Mouse (Mus musculus) liver, postnatal 0 days (tissue): ENCODE results near the gene Lmf1. TPM values are rescaled to one million over a fixed set of nuclear protein-coding genes. Genes with fewer than 3 reads are reported as not detected.

Experiments used
- ATAC-seq: fragments of 200-750 bp; cut with Nextera tagmentation; 2 replicates; pipeline ENCODE4 v1.8.0; 2017; ENCODE audit warnings: mild to moderate bottlenecking, moderate library complexity
- DNase-seq: peaks from one replicate; pipeline ENCODE4 v3.0.0-alpha.2; 2016
- H3K27ac ChIP-seq: fragments of 300-500 bp; sonication (generic); 2 replicates; pipeline ENCODE4 v1.5.1; 2014; ENCODE audit warnings: antibody characterized with exemption, moderate library complexity, mild to moderate bottlenecking, low read depth
- H3K27me3 ChIP-seq: fragments of 300-500 bp; sonication (generic); 2 replicates; pipeline ENCODE4 v1.6.1; 2014; ENCODE audit warnings: low read length, control low read depth, mixed read lengths; ENCODE audit not compliant: insufficient read depth
- H3K36me3 ChIP-seq: fragments of 300-500 bp; sonication (generic); replicated peaks from 2 replicates; pipeline ENCODE4 v1.6.1; 2014; ENCODE audit warnings: mild to moderate bottlenecking, control low read depth, low read length, moderate library complexity, mixed read lengths; ENCODE audit not compliant: insufficient read depth
- H3K4me1 ChIP-seq: fragments of 300-500 bp; sonication (generic); 2 replicates; pipeline ENCODE4 v1.6.1; 2014; ENCODE audit warnings: antibody characterized with exemption, mild to moderate bottlenecking, control low read depth; ENCODE audit not compliant: insufficient read depth
- H3K4me2 ChIP-seq: fragments of 300-500 bp; sonication (generic); 2 replicates; pipeline ENCODE4 v1.6.1; 2014; ENCODE audit warnings: low read depth, mild to moderate bottlenecking, low read length, moderate library complexity, mixed read lengths
- H3K4me3 ChIP-seq: fragments of 300-500 bp; sonication (generic); 2 replicates; pipeline ENCODE4 v1.5.1; 2014; ENCODE audit warnings: low read depth, low read length
- H3K9ac ChIP-seq: fragments of 300-500 bp; sonication (generic); replicated peaks from 2 replicates; pipeline ENCODE4 v1.6.1; 2014; ENCODE audit warnings: mild to moderate bottlenecking, moderate library complexity
- H3K9me3 ChIP-seq: fragments of 300-500 bp; sonication (generic); 2 replicates; pipeline ENCODE4 v1.6.1; 2016; ENCODE audit warnings: mild to moderate bottlenecking, control low read depth, low read length, mixed read lengths
- CTCF ChIP-seq: sonication (generic); IDR thresholded peaks from 2 replicates; pipeline ENCODE4 v1.5.1; 2016; ENCODE audit warnings: antibody characterized with exemption, low read depth
- EP300 ChIP-seq: IDR thresholded peaks from 2 replicates; pipeline ENCODE4 v1.6.1; 2016; ENCODE audit warnings: antibody characterized with exemption, low read depth, mild to moderate bottlenecking
- WGBS: fragments of 180-500 bp; shearing (Covaris S2); extraction: QIAGEN DNeasy Blood & Tissue Kit; methylation state at CpG from one replicate; pipeline ENCODE4 v1.1.7; 2014; ENCODE audit not compliant: insufficient replicate concordance; 5-methylcytosine and 5-hydroxymethylcytosine counted together
- polyA plus RNA-seq: library from polyadenylated mRNA; unstranded; fragments of >200 nt; fragmentation: Nextera tagmentation; extraction: Ambion mirVana; gene quantifications from 2 replicates; pipeline ENCODE4 v1.2.1, GENCODE M21; 2015

Lmf1 gene
- polyA plus RNA-seq, 1 experiment from 2014 or later = 12.5 TPM

DNA sequence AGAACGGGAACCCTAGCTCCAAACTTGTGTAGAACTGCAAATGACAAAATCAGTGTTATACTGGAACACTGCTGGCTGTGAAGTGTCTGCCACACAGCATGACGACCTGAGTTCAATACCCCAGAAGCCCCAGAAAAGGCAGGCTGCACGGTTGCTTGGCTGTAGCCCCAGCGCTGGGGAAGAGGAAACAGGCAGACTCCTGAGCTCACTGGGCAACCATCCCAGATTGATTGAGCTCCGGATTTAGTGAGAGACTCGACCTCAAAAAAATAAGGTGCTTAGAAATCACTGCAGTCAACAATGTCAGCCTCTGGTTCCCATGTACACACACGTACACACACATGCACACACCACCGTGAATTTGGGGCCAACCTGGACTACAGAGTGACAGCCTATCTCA lies 87.0 kb downstream of the Lmf1 start:
- TF ChIP-seq EP300 (no peak), CTCF (no peak)
- 55% methylated on average over 8 of the region's 8 CpGs for WGBS
- no peak for ATAC-seq

GRCm38 (mm10) chr17:25668481-25669055 lies 89.7 kb downstream of the Lmf1 start:
- H3K4me2 ChIP-seq = no peak overlapping the region
- TF ChIP-seq EP300 = no peak
- no peak for TF ChIP-seq CTCF
- DNase-seq (no peak), ATAC-seq (no peak)
- H3K27me3 ChIP-seq = no peaks in the 10 kb centered on the region
- 66% methylated on average over 7 of the region's 7 CpGs for WGBS
- H3K4me1 ChIP-seq = no peaks in the 10 kb centered on the region
- H3K27ac ChIP-seq = no peak overlapping the region
- no peaks in the 10 kb centered on the region for H3K36me3 ChIP-seq
- H3K4me3 ChIP-seq = no peak overlapping the region
- no peaks in the 10 kb centered on the region for H3K9me3 ChIP-seq
- H3K9ac ChIP-seq = no peak overlapping the region

More for the DNA sequence above, 87.0 kb downstream of the Lmf1 start:
- no peak for DNase-seq
- Histone ChIP-seq H3K27me3 (no peaks in the 10 kb centered on the region), H3K4me1 (no peaks in the 10 kb centered on the region), H3K4me3 (no peak overlapping the region), H3K4me2 (no peak overlapping the region), H3K9ac (no peak overlapping the region), H3K27ac (no peak overlapping the region), H3K36me3 (no peaks in the 10 kb centered on the region), H3K9me3 (no peaks in the 10 kb centered on the region)

GRCm38 (mm10) chr17:25672982-25673381 lies 94.1 kb downstream of the Lmf1 start:
- no peak for DNase-seq
- ATAC-seq = no peak
- H3K4me1 ChIP-seq = no peaks in the 10 kb centered on the region
- no peak overlapping the region for H3K9ac ChIP-seq
- no peak overlapping the region for H3K4me3 ChIP-seq
- no peak overlapping the region for H3K27ac ChIP-seq
- no peaks in the 10 kb centered on the region for H3K9me3 ChIP-seq
- no peaks in the 10 kb centered on the region for H3K36me3 ChIP-seq
- no peaks in the 10 kb centered on the region for H3K27me3 ChIP-seq
- no peak overlapping the region for H3K4me2 ChIP-seq
- TF ChIP-seq CTCF (no peak), EP300 (no peak)

DNA sequence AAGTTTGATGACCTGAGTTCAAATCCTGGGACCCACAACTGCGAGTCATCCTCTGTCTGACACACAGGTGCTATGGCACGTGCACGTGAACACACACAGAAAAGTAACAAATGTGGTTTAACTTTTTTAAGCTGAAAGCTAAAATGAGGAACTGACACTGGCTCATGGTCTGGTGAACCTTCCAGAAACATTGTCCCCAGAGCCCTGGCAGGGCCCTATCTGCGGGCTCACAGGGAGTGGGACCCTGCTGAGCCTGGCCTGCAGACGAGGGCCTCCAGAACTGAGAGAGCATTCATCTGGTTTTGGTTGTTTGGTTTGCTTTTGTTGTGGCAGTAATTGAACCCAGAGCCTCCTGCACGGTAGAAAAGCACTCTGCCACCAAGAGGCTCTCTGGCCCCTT lies 99.1 kb downstream of the Lmf1 start:
- 41% methylated on average over 6 of the region's 6 CpGs for WGBS
- no peaks in the 10 kb centered on the region for H3K27me3 ChIP-seq
- 0 out of 2 replicates have a peak overlapping the region, but pooled peaks have one; percentile 34 for H3K27ac ChIP-seq
- ATAC-seq (peak; percentile 51; the same call in 1 of the 2 replicates), DNase-seq (peak; percentile 41)
- no peak overlapping the region for H3K4me3 ChIP-seq
- no peaks in the 10 kb centered on the region for H3K36me3 ChIP-seq
- H3K4me2 ChIP-seq = no peak overlapping the region
- H3K9ac ChIP-seq = no peak overlapping the region
- no peaks in the 10 kb centered on the region for H3K9me3 ChIP-seq
- no peak for TF ChIP-seq CTCF
- no peaks in the 10 kb centered on the region for H3K4me1 ChIP-seq

DNA sequence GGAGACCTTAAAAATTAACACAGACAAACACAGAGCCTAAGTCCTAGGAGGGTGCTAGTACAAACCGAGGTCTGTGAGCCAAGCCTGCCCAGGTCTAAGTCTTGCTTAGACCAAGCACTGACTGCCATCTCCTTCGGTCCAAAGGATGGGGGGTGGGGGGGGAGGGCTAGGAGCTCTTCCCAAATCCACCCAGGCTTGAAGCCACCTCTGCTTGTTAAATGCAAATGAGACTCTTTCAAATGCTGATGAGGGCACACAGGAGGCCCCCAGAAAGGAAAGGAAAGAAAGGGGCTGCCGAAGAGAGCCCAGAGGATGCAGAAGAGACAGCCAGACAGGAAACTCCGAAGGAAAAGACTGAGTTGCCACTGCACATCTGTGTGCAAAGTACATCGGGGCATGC lies 100.9 kb downstream of the Lmf1 start:
- ATAC-seq (no peak), DNase-seq (no peak)
- H3K9me3 ChIP-seq = no peaks in the 10 kb centered on the region
- no peak overlapping the region for H3K4me3 ChIP-seq
- H3K27ac ChIP-seq = no peak overlapping the region
- no peak for TF ChIP-seq CTCF
- no peak for TF ChIP-seq EP300
- no peaks in the 10 kb centered on the region for H3K4me1 ChIP-seq
- no peak overlapping the region for H3K9ac ChIP-seq
- WGBS = 15% methylated on average over 5 of the region's 5 CpGs
- H3K27me3 ChIP-seq = no peaks in the 10 kb centered on the region
- H3K36me3 ChIP-seq = no peaks in the 10 kb centered on the region
- no peak overlapping the region for H3K4me2 ChIP-seq

- no peaks in the 10 kb centered on the region for H3K4me1 ChIP-seq
- ATAC-seq = no peak
- H3K4me2 ChIP-seq = no peak overlapping the region
- no peak overlapping the region for H3K9ac ChIP-seq
- peaks cover 6% of the 10 kb centered on the region; the same call in 1 of the 2 replicates for H3K27me3 ChIP-seq
- no peak for DNase-seq
- no peak for TF ChIP-seq EP300
- no peak for TF ChIP-seq CTCF
- no peak overlapping the region for H3K4me3 ChIP-seq
- 64% methylated on average over 4 of the region's 4 CpGs for WGBS
- no peaks in the 10 kb centered on the region for H3K36me3 ChIP-seq
- no peaks in the 10 kb centered on the region for H3K9me3 ChIP-seq
- no peak overlapping the region for H3K27ac ChIP-seq
Observed at GRCm38 (mm10) chr17:25681636-25682035, 102.8 kb downstream of the Lmf1 start.

GRCm38 (mm10) chr17:25686323-25686722 lies 107.4 kb downstream of the Lmf1 start:
- DNase-seq (peak; percentile 24), ATAC-seq (no peak)
- H3K9ac ChIP-seq = no peak overlapping the region
- WGBS = 33% methylated on average over 7 of the region's 7 CpGs
- H3K27ac ChIP-seq = no peak overlapping the region
- TF ChIP-seq CTCF = peak; percentile 48
- no peak for TF ChIP-seq EP300
- peaks cover 9% of the 10 kb centered on the region; the same call in 1 of the 2 replicates for H3K27me3 ChIP-seq
- no peak overlapping the region for H3K4me3 ChIP-seq
- no peaks in the 10 kb centered on the region for H3K4me1 ChIP-seq
- no peak overlapping the region for H3K4me2 ChIP-seq
- no peaks in the 10 kb centered on the region for H3K36me3 ChIP-seq
- H3K9me3 ChIP-seq = no peaks in the 10 kb centered on the region
